Mouse (Mus musculus) CH12.LX (cell line): Measurements from ENCODE around the gene Gsg1. TPM values are rescaled to one million over a fixed set of nuclear protein-coding genes. Genes with fewer than 3 reads are reported as not detected.

ENCODE experiments used
- DNase-seq: peaks from one replicate; pipeline ENCODE4 v3.0.0-alpha.2; 2013; ENCODE audit errors: extremely low read depth
- H3K27ac ChIP-seq: 2 replicates; pipeline ENCODE4 v1.5.1; 2012; ENCODE audit warnings: low read depth, mild to moderate bottlenecking, control low read depth, moderate library complexity; ENCODE audit not compliant: insufficient read depth
- H3K27me3 ChIP-seq: replicated peaks from 2 replicates; pipeline ENCODE3; 2012; ENCODE audit warnings: inconsistent platforms
- H3K36me3 ChIP-seq, 2 experiments: replicated peaks in 1 of 2; 2 replicates each; pipeline versions ENCODE3 to v1.6.1; 2012; ENCODE audit warnings: inconsistent platforms in 1 of 2, low read length in 1 of 2, mild to moderate bottlenecking in 1 of 2, mixed read lengths in 1 of 2, moderate library complexity in 1 of 2; ENCODE audit not compliant: control insufficient read depth in 1 of 2, insufficient read depth in 1 of 2
- H3K4me1 ChIP-seq, 2 experiments: 2 replicates each; pipeline ENCODE4 v1.6.1; 2012; ENCODE audit warnings: inconsistent platforms in 1 of 2, moderate library complexity in 1 of 2; ENCODE audit not compliant: insufficient read depth in 2 of 2, control insufficient read depth in 1 of 2
- H3K4me2 ChIP-seq: 2 replicates; pipeline ENCODE4 v1.6.1; 2012; ENCODE audit warnings: low read depth, mild to moderate bottlenecking, control low read depth; ENCODE audit not compliant: poor library complexity, insufficient read depth, severe bottlenecking
- H3K4me3 ChIP-seq, 3 experiments: fragments of 150-350 bp in 1 of 3; sonication (generic) in 1 of 3; replicated peaks in 1 of 3; 2 replicates each; pipeline versions ENCODE3 to v1.5.1; 2011 to 2012; ENCODE audit warnings: low read depth in 2 of 3, low read length in 2 of 3, mild to moderate bottlenecking in 2 of 3, moderate library complexity in 2 of 3, control low read depth in 1 of 3, improper control_type of control experiment in 1 of 3, inconsistent platforms in 1 of 3, mixed read lengths in 1 of 3; ENCODE audit not compliant: poor library complexity in 1 of 3
- H3K79me2 ChIP-seq: replicated peaks from 2 replicates; pipeline ENCODE4 v1.6.1; 2012; ENCODE audit warnings: mild to moderate bottlenecking, moderate library complexity; ENCODE audit not compliant: control insufficient read depth, poor library complexity, insufficient read depth, severe bottlenecking; ENCODE audit errors: extremely low read depth
- H3K9ac ChIP-seq: 2 replicates; pipeline ENCODE4 v1.6.1; 2012; ENCODE audit warnings: low read depth, mild to moderate bottlenecking, control low read depth, moderate library complexity; ENCODE audit not compliant: insufficient read depth
- H3K9me3 ChIP-seq: replicated peaks from 2 replicates; pipeline ENCODE3; 2012; ENCODE audit warnings: low read length, inconsistent platforms, mixed read lengths
- CHD1 ChIP-seq: IDR thresholded peaks from 2 replicates; pipeline ENCODE4 v1.6.1; 2012; ENCODE audit warnings: low read depth, low read length, improper control_type of control experiment, inconsistent platforms
- CHD2 ChIP-seq: IDR thresholded peaks from 2 replicates; pipeline ENCODE4 v1.6.1; 2011; ENCODE audit warnings: low read length, improper control_type of control experiment
- E2F4 ChIP-seq: IDR thresholded peaks from 2 replicates; pipeline ENCODE4 v1.6.1; 2011; ENCODE audit warnings: low read depth, low read length, improper control_type of control experiment; ENCODE audit not compliant: insufficient replicate concordance
- ELF1 ChIP-seq: IDR thresholded peaks from 2 replicates; pipeline ENCODE4 v1.6.1; 2014; ENCODE audit warnings: low read depth, mild to moderate bottlenecking, inconsistent platforms, low read length, improper control_type of control experiment
- EP300 ChIP-seq: IDR thresholded peaks from 2 replicates; pipeline ENCODE4 v1.6.1; 2011; ENCODE audit warnings: low read length, improper control_type of control experiment
- GABPA ChIP-seq: IDR thresholded peaks from 2 replicates; pipeline ENCODE4 v1.6.1; 2012; ENCODE audit warnings: low read depth, low read length, improper control_type of control experiment, inconsistent platforms; ENCODE audit not compliant: insufficient replicate concordance
- HCFC1 ChIP-seq: IDR thresholded peaks from 2 replicates; pipeline ENCODE4 v1.6.1; 2012; ENCODE audit warnings: low read depth, mild to moderate bottlenecking, inconsistent platforms, low read length, improper control_type of control experiment
- IRF4 ChIP-seq: IDR thresholded peaks from 2 replicates; pipeline ENCODE4 v1.6.1; 2014; ENCODE audit warnings: low read depth, mild to moderate bottlenecking, inconsistent platforms, low read length, improper control_type of control experiment
- JUN ChIP-seq: IDR thresholded peaks from 2 replicates; pipeline ENCODE4 v1.6.1; 2011; ENCODE audit warnings: low read depth, mild to moderate bottlenecking, low read length, improper control_type of control experiment, moderate library complexity; ENCODE audit not compliant: insufficient read depth
- KAT2A ChIP-seq: IDR thresholded peaks from 2 replicates; pipeline ENCODE4 v1.6.1; 2012; ENCODE audit warnings: low read length, improper control_type of control experiment, inconsistent platforms; ENCODE audit not compliant: insufficient replicate concordance
- MAFK ChIP-seq: IDR thresholded peaks from 2 replicates; pipeline ENCODE4 v1.6.1; 2011; ENCODE audit warnings: low read length, improper control_type of control experiment; ENCODE audit not compliant: insufficient replicate concordance
- MAX ChIP-seq: IDR thresholded peaks from 2 replicates; pipeline ENCODE4 v1.6.1; 2011; ENCODE audit warnings: low read length, improper control_type of control experiment
- MAZ ChIP-seq: IDR thresholded peaks from 2 replicates; pipeline ENCODE4 v1.6.1; 2012; ENCODE audit warnings: low read depth, mild to moderate bottlenecking, inconsistent platforms, low read length, improper control_type of control experiment, moderate library complexity
- MEF2A ChIP-seq: IDR thresholded peaks from 2 replicates; pipeline ENCODE4 v1.6.1; 2014; ENCODE audit warnings: low read depth, mild to moderate bottlenecking, inconsistent platforms, low read length, improper control_type of control experiment, borderline replicate concordance
- MXI1 ChIP-seq: IDR thresholded peaks from 2 replicates; pipeline ENCODE4 v1.6.1; 2011; ENCODE audit warnings: mild to moderate bottlenecking, low read depth, low read length, improper control_type of control experiment
- MYC ChIP-seq: IDR thresholded peaks from 2 replicates; pipeline ENCODE4 v1.6.1; 2011; ENCODE audit warnings: low read depth, mild to moderate bottlenecking, improper control_type of control experiment, low read length
- NELFE ChIP-seq: IDR thresholded peaks from 2 replicates; pipeline ENCODE4 v1.6.1; 2011; ENCODE audit warnings: low read depth, low read length, improper control_type of control experiment
- PAX5 ChIP-seq: IDR thresholded peaks from 2 replicates; pipeline ENCODE4 v1.6.1; 2012; ENCODE audit warnings: low read length, inconsistent platforms, mixed read lengths
- RCOR1 ChIP-seq: conservative IDR thresholded peaks from 2 replicates; pipeline ENCODE4 v1.6.1; 2012; ENCODE audit warnings: low read depth, mild to moderate bottlenecking, inconsistent platforms, low read length, improper control_type of control experiment
- SIN3A ChIP-seq: IDR thresholded peaks from 2 replicates; pipeline ENCODE4 v1.6.1; 2012; ENCODE audit warnings: low read length, improper control_type of control experiment, inconsistent platforms
- TBP ChIP-seq: conservative IDR thresholded peaks from 2 replicates; pipeline ENCODE4 v1.6.1; 2011; ENCODE audit warnings: low read depth, low read length, improper control_type of control experiment
- UBTF ChIP-seq: IDR thresholded peaks from 2 replicates; pipeline ENCODE4 v1.6.1; 2012; ENCODE audit warnings: low read depth, mild to moderate bottlenecking, inconsistent platforms, low read length, improper control_type of control experiment, moderate library complexity
- ZC3H11A ChIP-seq: IDR thresholded peaks from 2 replicates; pipeline ENCODE4 v1.6.1; 2012; ENCODE audit warnings: low read depth, mild to moderate bottlenecking, inconsistent platforms, low read length, improper control_type of control experiment
- ZKSCAN1 ChIP-seq: IDR thresholded peaks from 2 replicates; pipeline ENCODE4 v1.6.1; 2012; ENCODE audit warnings: low read depth, inconsistent platforms, low read length, improper control_type of control experiment, borderline replicate concordance
- ZMIZ1 ChIP-seq: IDR thresholded peaks from 2 replicates; pipeline ENCODE4 v1.6.1; 2012; ENCODE audit warnings: low read depth, mild to moderate bottlenecking, inconsistent platforms, low read length, improper control_type of control experiment
- dilution Hi-C: fragments of 300-500 bp; cut with MboI; formaldehyde crosslinking; loops from 2 replicates; pipeline ENCODE4 v1.14.3; 2020; ENCODE audit warnings: low sequenced_read_pairs; ENCODE audit not compliant: extremely low pct_unique_long_range_greater_than_20kb, extremely low pct_ligation_motif_present
- in situ Hi-C: fragments of 300-500 bp; cut with MboI; formaldehyde crosslinking; loops from 3 replicates; pipeline ENCODE4 v1.14.3; 2019; ENCODE audit warnings: low sequenced_read_pairs, low pct_ligation_motif_present, low pct_unique_long_range_greater_than_20kb, mixed read lengths
- polyA plus RNA-seq: library from polyadenylated mRNA; unstranded; fragments of >175 nt; gene quantifications from 2 replicates; pipeline ENCODE4 v1.2.1, GENCODE M21; 2012; ENCODE audit warnings: low read depth; ENCODE audit not compliant: insufficient read length
- total RNA-seq, 2 experiments: library from RNA; depleted of rRNA; stranded (reverse); fragments of 300-350 nt in 1 of 2; fragments of >200 nt in 1 of 2; gene quantifications; 2 replicates each; pipeline ENCODE4 v1.2.3; 2012 to 2014

The Gsg1 gene
- total and polyA plus RNA-seq, 3 experiments: not detected

DNA sequence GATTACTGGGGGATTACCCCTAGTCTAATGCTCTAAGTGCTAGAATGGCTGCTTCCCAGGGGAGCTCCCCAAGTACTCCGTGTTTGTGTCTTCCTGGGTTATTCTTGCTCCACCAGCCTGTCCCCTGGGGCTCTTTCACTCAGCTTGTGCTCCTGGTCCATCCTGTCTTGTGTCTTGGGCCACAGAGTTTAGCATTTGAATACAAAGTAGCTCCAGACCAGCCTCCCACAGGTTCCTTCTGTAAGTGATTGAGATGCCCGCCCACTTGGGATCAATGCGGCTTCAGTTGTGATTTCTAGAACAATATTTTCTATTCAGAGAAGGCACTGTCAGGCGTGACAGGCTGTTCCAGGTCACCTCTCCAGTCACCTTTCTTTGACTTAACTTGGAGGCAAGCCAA lies 60.4 kb downstream of the Gsg1 start:
- Histone ChIP-seq H3K9ac (no peak overlapping the region), H3K79me2 (no peaks in the 10 kb centered on the region), H3K4me3 (no peak overlapping the region), H3K4me1 (peaks cover 0 to 46% of the 10 kb centered on the region in 2 experiments; a peak in 2 of 4 replicates), H3K27me3 (no peaks in the 10 kb centered on the region), H3K4me2 (no peak overlapping the region), H3K36me3 (no peaks in the 10 kb centered on the region), H3K9me3 (no peaks in the 10 kb centered on the region), H3K27ac (no peak overlapping the region)
- TF ChIP-seq TBP (no peak), KAT2A (no peak), RCOR1 (no peak), CHD1 (no peak), JUN (no peak), CHD2 (no peak), ZC3H11A (no peak), MAX (no peak), NELFE (no peak), ZKSCAN1 (no peak), UBTF (no peak), ZMIZ1 (no peak), MXI1 (no peak), MYC (no peak)
- dilution Hi-C loops (no loop called here), in situ Hi-C loops (no loop called here)
- DNase-seq: peak; percentile 41

DNA sequence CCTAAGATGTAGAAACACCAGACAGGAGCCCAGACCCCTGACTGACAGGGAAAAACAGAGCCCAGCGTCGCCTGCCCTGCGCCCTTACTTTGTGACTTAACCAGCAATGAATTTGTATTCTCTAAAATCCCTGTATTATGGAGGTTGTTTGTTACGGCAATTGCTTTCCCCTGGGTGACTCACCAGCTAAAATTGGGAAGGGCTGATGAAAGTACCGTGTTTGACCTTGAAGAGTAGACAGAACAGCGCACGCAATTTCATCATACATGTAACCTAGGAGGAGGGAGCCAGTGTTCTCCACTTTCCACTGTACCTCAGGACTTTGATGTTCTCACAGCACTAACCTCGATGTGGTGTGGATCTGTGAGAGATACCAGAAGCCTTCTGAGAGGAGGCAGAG lies 61.2 kb downstream of the Gsg1 start:
- Histone ChIP-seq H3K4me1 (peaks cover 0 to 51% of the 10 kb centered on the region in 2 experiments; a peak in 2 of 4 replicates), H3K4me3 (no peak overlapping the region), H3K4me2 (no peak overlapping the region), H3K27ac (no peak overlapping the region), H3K9ac (no peak overlapping the region), H3K9me3 (no peaks in the 10 kb centered on the region), H3K27me3 (no peaks in the 10 kb centered on the region), H3K79me2 (no peaks in the 10 kb centered on the region), H3K36me3 (no peaks in the 10 kb centered on the region)
- in situ Hi-C loops: no loop called here
- TF ChIP-seq MAZ: no peak
- TF ChIP-seq ZC3H11A: no peak
- TF ChIP-seq MYC: no peak
- TF ChIP-seq MXI1: no peak
- TF ChIP-seq MEF2A: no peak
- TF ChIP-seq HCFC1: no peak
- no peak for TF ChIP-seq GABPA
- TF ChIP-seq EP300: no peak
- TF ChIP-seq MAFK: no peak
- no peak for TF ChIP-seq CHD1
- no peak for TF ChIP-seq NELFE
- no peak for TF ChIP-seq IRF4
- no peak for TF ChIP-seq MAX
- no peak for TF ChIP-seq ELF1
- TF ChIP-seq TBP: no peak
- no peak for TF ChIP-seq SIN3A
- no peak for TF ChIP-seq PAX5
- TF ChIP-seq E2F4: no peak
- no peak for TF ChIP-seq JUN
- no peak for TF ChIP-seq RCOR1
- DNase-seq: no peak
- dilution Hi-C loops: no loop called here
